Mouse (Mus musculus) neural tube, embryonic 14.5 days (tissue): ENCODE results near the gene Ptgis. TPM values are rescaled to one million over a fixed set of nuclear protein-coding genes. Genes with fewer than 3 reads are reported as not detected.

Experiments used
- ATAC-seq: fragments of 200-750 bp; cut with Nextera tagmentation; 2 replicates; pipeline ENCODE4 v1.8.0; 2017; ENCODE audit warnings: low read depth, mild to moderate bottlenecking, moderate TSS enrichment, moderate library complexity
- H3K27ac ChIP-seq: fragments of 300-500 bp; sonication (generic); 2 replicates; pipeline ENCODE4 v1.5.1; 2014; ENCODE audit warnings: low read depth, mild to moderate bottlenecking, control low read depth, low read length, moderate library complexity, mixed read lengths
- H3K27me3 ChIP-seq: fragments of 300-500 bp; sonication (generic); 2 replicates; pipeline ENCODE4 v1.6.1; 2014; ENCODE audit warnings: low read length; ENCODE audit not compliant: control insufficient read depth, insufficient read depth
- H3K36me3 ChIP-seq: fragments of 300-500 bp; sonication (generic); 2 replicates; pipeline ENCODE4 v1.6.1; 2014; ENCODE audit warnings: low read length, mixed read lengths; ENCODE audit not compliant: control insufficient read depth, insufficient read depth
- H3K4me1 ChIP-seq: fragments of 300-500 bp; sonication (generic); 2 replicates; pipeline ENCODE4 v1.6.1; 2014; ENCODE audit warnings: low read length; ENCODE audit not compliant: control insufficient read depth, insufficient read depth
- H3K4me2 ChIP-seq: fragments of 300-500 bp; sonication (generic); 2 replicates; pipeline ENCODE4 v1.6.1; 2014; ENCODE audit warnings: mild to moderate bottlenecking, low read depth, low read length, control low read depth
- H3K4me3 ChIP-seq: fragments of 300-500 bp; sonication (generic); 2 replicates; pipeline ENCODE4 v1.5.1; 2014; ENCODE audit warnings: low read depth, low read length, control low read depth, mixed read lengths
- H3K9ac ChIP-seq: fragments of 300-500 bp; sonication (generic); replicated peaks from 2 replicates; pipeline ENCODE4 v1.6.1; 2014; ENCODE audit warnings: low read depth, mild to moderate bottlenecking, control low read depth, low read length, mixed read lengths
- H3K9me3 ChIP-seq: fragments of 300-500 bp; sonication (generic); 2 replicates; pipeline ENCODE4 v1.6.1; 2016; ENCODE audit warnings: low read length; ENCODE audit not compliant: control insufficient read depth
- WGBS: fragments of 180-500 bp; shearing (Covaris S2); extraction: QIAGEN DNeasy Blood & Tissue Kit; methylation state at CpG from one replicate; pipeline ENCODE4 v1.1.7; 2014; 5-methylcytosine and 5-hydroxymethylcytosine counted together
- polyA plus RNA-seq: library from polyadenylated mRNA; unstranded; fragments of >200 nt; fragmentation: Nextera tagmentation; extraction: Ambion mirVana; gene quantifications from 2 replicates; pipeline ENCODE4 v1.2.1, GENCODE M21; 2014

The Ptgis gene
- polyA plus RNA-seq, 1 experiment from 2014 or later: 1.9 TPM

GRCm38 (mm10) chr2:167274713-167275465, 34.5 kb upstream of the Ptgis start:
- Histone ChIP-seq H3K4me1 (no peaks in the 10 kb centered on the region), H3K4me3 (no peak overlapping the region), H3K9ac (no peak overlapping the region), H3K36me3 (no peaks in the 10 kb centered on the region), H3K27me3 (no peaks in the 10 kb centered on the region), H3K9me3 (no peaks in the 10 kb centered on the region), H3K4me2 (no peak overlapping the region), H3K27ac (no peak overlapping the region)
- ATAC-seq: no peak
- 59% methylated on average over 10 of the region's 10 CpGs for WGBS

DNA sequence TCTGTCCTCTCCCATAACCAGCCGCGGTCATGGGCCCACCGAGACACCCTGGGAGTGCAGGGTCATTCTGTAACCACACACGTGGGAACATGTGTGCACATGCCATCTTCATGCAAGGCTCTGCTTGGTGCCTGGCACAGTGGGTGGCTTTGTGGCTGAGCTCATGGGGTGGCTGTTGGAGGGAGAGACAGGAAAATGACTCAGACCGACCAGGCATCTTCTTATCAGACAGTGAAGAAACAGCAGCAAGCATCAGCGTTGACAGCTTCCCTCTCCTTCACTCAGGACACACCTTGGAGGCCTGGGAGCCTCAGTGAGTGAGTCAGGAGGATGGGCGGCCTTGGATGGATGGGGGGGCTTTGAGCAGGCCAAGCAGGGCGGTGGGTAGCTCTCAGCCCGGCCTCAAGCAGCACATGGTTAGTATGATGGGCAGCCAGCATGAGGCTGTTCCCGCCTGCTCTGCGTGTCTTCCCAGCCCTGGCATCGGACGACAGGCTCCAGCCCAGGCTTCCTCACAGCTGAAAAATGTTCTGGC, 32.9 kb upstream of the Ptgis start:
- Histone ChIP-seq H3K9me3 (no peaks in the 10 kb centered on the region), H3K27ac (no peak overlapping the region), H3K36me3 (no peaks in the 10 kb centered on the region), H3K4me1 (no peaks in the 10 kb centered on the region), H3K4me3 (no peak overlapping the region), H3K9ac (no peak overlapping the region), H3K27me3 (no peaks in the 10 kb centered on the region), H3K4me2 (no peak overlapping the region)
- WGBS: 88% methylated on average over 13 of the region's 13 CpGs
- ATAC-seq: no peak

- Histone ChIP-seq H3K4me2 (no peak overlapping the region), H3K9me3 (no peaks in the 10 kb centered on the region), H3K36me3 (no peaks in the 10 kb centered on the region), H3K27ac (no peak overlapping the region), H3K27me3 (no peaks in the 10 kb centered on the region), H3K4me1 (no peaks in the 10 kb centered on the region), H3K4me3 (no peak overlapping the region), H3K9ac (no peak overlapping the region)
- WGBS: 94% methylated on average over 3 of the region's 3 CpGs
- no peak for ATAC-seq
These were observed 32.3 kb upstream of the Ptgis start for GRCm38 (mm10) chr2:167272706-167273105.

DNA sequence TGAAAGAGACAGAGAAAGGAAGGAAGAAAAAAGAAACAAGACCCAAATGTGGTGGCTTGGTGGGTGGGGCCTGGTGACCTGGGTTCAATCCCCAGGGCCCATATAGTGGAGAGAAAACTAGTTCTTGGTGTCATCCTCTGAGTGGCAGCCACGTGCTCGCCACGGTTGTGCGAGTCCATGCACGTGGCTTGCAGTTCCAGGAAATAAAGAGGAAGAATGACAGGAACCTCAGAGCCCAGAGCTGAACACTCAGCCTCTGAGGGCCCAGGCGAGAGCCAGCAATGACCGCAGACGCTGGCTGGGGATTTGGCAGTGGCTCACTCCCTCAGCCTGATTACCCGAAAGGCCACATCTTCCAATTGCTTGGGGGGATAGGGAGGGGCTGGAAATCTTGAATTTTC, 30.7 kb upstream of the Ptgis start:
- Histone ChIP-seq H3K9me3 (no peaks in the 10 kb centered on the region), H3K27me3 (no peaks in the 10 kb centered on the region), H3K4me3 (no peak overlapping the region), H3K4me1 (no peaks in the 10 kb centered on the region), H3K27ac (no peak overlapping the region), H3K9ac (no peak overlapping the region), H3K36me3 (no peaks in the 10 kb centered on the region), H3K4me2 (no peak overlapping the region)
- 86% methylated on average over 9 of the region's 9 CpGs for WGBS
- ATAC-seq: no peak

DNA sequence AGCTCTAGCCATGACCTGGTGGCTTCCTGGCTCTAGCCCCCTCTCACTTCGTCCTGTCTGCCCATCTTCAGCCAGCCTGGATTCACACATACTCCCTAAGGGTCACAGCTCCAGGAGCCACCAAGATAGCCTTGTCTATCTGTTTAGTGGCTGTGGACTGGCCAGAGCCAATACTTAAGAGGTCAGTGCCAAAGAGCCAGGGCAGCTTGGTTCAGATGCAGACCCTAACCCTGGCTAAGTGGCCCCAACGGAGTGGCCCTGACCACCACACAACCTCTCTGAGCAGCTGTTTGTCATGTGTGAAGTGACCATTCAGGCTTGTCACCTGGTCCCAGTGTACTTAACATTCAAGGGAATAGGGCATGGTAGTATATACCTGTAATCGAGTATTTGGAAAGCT, 30.1 kb upstream of the Ptgis start:
- Histone ChIP-seq H3K4me2 (no peak overlapping the region), H3K27me3 (no peaks in the 10 kb centered on the region), H3K4me1 (no peaks in the 10 kb centered on the region), H3K9ac (no peak overlapping the region), H3K27ac (no peak overlapping the region), H3K36me3 (no peaks in the 10 kb centered on the region), H3K9me3 (no peaks in the 10 kb centered on the region), H3K4me3 (no peak overlapping the region)
- WGBS: 86% methylated on average over 3 of the region's 3 CpGs
- ATAC-seq: no peak

- H3K4me3 ChIP-seq: no peak overlapping the region
- no peak overlapping the region for H3K9ac ChIP-seq
- H3K4me1 ChIP-seq: no peaks in the 10 kb centered on the region
- no peak overlapping the region for H3K27ac ChIP-seq
- no peaks in the 10 kb centered on the region for H3K36me3 ChIP-seq
- 97% methylated on average over 1 of the region's 1 CpGs for WGBS
- H3K27me3 ChIP-seq: no peaks in the 10 kb centered on the region
- no peaks in the 10 kb centered on the region for H3K9me3 ChIP-seq
- ATAC-seq: no peak
- no peak overlapping the region for H3K4me2 ChIP-seq
These were observed 28.3 kb upstream of the Ptgis start for GRCm38 (mm10) chr2:167268721-167269120.

DNA sequence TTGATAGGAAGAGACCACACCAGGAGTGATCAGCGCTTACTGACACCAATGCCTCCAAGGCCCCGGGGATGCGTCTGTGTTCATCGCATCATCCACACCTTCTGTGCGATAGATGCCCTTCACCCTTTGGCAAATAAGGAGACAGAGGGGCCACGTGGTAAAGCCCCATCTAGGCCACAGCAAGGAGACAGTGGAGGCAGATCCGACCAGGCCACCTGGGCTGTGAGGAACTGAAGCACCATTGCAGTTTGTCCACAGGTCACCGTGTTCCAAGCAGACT, 27.9 kb upstream of the Ptgis start:
- Histone ChIP-seq H3K4me3 (no peak overlapping the region), H3K27ac (no peak overlapping the region), H3K27me3 (no peaks in the 10 kb centered on the region), H3K9ac (no peak overlapping the region), H3K4me1 (no peaks in the 10 kb centered on the region), H3K9me3 (no peaks in the 10 kb centered on the region), H3K36me3 (no peaks in the 10 kb centered on the region), H3K4me2 (no peak overlapping the region)
- ATAC-seq: no peak
- WGBS: 89% methylated on average over 8 of the region's 8 CpGs

DNA sequence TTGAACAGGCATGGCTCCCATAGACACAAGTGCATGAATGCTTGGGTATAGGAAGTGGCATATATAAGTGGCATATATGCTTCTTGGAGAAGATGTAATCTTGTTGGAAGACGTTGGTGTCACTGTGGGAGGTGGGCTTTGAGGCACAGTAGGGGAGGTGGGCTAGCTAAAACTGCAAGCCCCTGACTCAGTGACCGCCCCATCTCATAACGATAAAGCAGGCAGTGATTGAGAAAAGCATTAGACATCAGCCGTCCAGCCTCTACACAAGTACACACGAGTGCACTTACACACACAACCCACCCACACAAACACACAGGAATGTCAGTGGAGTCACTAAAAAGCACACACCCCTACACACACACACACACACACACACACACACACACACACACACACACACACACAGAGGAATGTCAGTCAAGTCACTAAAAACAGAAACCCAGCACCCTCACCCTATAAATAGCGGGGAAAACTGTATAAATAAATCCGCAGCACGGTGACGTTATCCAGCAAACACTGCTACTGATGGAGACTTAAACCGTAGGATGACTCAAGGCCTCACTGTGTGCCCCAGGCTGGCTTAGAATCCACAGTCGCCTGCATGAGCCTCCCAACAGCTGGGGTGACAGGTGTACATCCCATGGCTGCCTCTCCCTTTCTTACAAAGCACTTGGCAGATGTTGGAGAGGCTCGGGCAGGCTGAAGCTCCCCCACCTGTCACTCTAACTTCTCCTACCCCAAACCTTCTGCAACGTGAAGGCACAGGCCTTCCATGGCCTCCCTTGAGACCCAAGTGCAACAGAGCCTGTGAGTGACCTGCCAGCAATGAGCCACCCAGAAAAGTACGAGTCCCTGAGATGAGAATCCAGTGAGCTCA, 27.4 kb upstream of the Ptgis start:
- Histone ChIP-seq H3K27me3 (no peaks in the 10 kb centered on the region), H3K27ac (no peak overlapping the region), H3K4me3 (no peak overlapping the region), H3K9me3 (no peaks in the 10 kb centered on the region), H3K9ac (no peak overlapping the region), H3K36me3 (no peaks in the 10 kb centered on the region), H3K4me2 (no peak overlapping the region), H3K4me1 (no peaks in the 10 kb centered on the region)
- no peak for ATAC-seq
- WGBS: 81% methylated on average over 14 of the region's 14 CpGs

GRCm38 (mm10) chr2:167266231-167266630, 25.8 kb upstream of the Ptgis start:
- no peaks in the 10 kb centered on the region for H3K9me3 ChIP-seq
- H3K27me3 ChIP-seq: no peaks in the 10 kb centered on the region
- H3K27ac ChIP-seq: no peak overlapping the region
- H3K4me1 ChIP-seq: no peaks in the 10 kb centered on the region
- no peak overlapping the region for H3K9ac ChIP-seq
- 91% methylated on average over 10 of the region's 10 CpGs for whole genome bisulfite sequencing
- ATAC-seq: no peak
- H3K4me2 ChIP-seq: no peak overlapping the region
- H3K4me3 ChIP-seq: no peak overlapping the region
- H3K36me3 ChIP-seq: no peaks in the 10 kb centered on the region
